Mouse (Mus musculus) kidney, postnatal 0 days (tissue): ENCODE results near the gene Txndc16. TPM values are rescaled to one million over a fixed set of nuclear protein-coding genes. Genes with fewer than 3 reads are reported as not detected.

Source experiments
- ATAC-seq: fragments of 200-750 bp; cut with Nextera tagmentation; replicated peaks from 2 replicates; pipeline ENCODE4 v1.8.0; 2017; ENCODE audit warnings: low read depth, moderate number of reproducible peaks, moderate TSS enrichment, moderate library complexity; ENCODE audit not compliant: low FRiP score
- DNase-seq: peaks from one replicate; pipeline ENCODE4 v3.0.0-alpha.2; 2016; ENCODE audit warnings: low spot score
- H3K27ac ChIP-seq: fragments of 300-500 bp; sonication (generic); 2 replicates; pipeline ENCODE4 v1.5.1; 2014; ENCODE audit warnings: mild to moderate bottlenecking
- H3K27me3 ChIP-seq: fragments of 300-500 bp; sonication (generic); 2 replicates; pipeline ENCODE4 v1.6.1; 2014; ENCODE audit warnings: low read length, mixed read lengths; ENCODE audit not compliant: insufficient read depth
- H3K36me3 ChIP-seq: fragments of 300-500 bp; sonication (generic); 2 replicates; pipeline ENCODE4 v1.6.1; 2014; ENCODE audit warnings: low read length, mixed read lengths; ENCODE audit not compliant: insufficient read depth
- H3K4me1 ChIP-seq: fragments of 300-500 bp; sonication (generic); replicated peaks from 2 replicates; pipeline ENCODE4 v1.6.1; 2014; ENCODE audit warnings: antibody characterized with exemption, low read length, mixed read lengths; ENCODE audit not compliant: insufficient read depth
- H3K4me2 ChIP-seq: fragments of 300-500 bp; sonication (generic); 2 replicates; pipeline ENCODE4 v1.6.1; 2014; ENCODE audit warnings: mild to moderate bottlenecking, low read length, moderate library complexity, mixed read lengths
- H3K4me3 ChIP-seq: fragments of 300-500 bp; sonication (generic); replicated peaks from 2 replicates; pipeline ENCODE4 v1.5.1; 2014; ENCODE audit warnings: low read depth, low read length
- H3K9ac ChIP-seq: fragments of 300-500 bp; sonication (generic); 2 replicates; pipeline ENCODE4 v1.6.1; 2014; ENCODE audit warnings: low read depth, low read length
- H3K9me3 ChIP-seq: fragments of 300-500 bp; sonication (generic); replicated peaks from 2 replicates; pipeline ENCODE4 v1.6.1; 2016; ENCODE audit warnings: low read length, inconsistent platforms, mixed read lengths
- CTCF ChIP-seq: IDR thresholded peaks from 2 replicates; pipeline ENCODE4 v1.5.1; 2016; ENCODE audit warnings: antibody characterized with exemption, low read depth, mild to moderate bottlenecking, moderate library complexity
- WGBS: fragments of 180-500 bp; shearing (Covaris S2); extraction: QIAGEN DNeasy Blood & Tissue Kit; methylation state at CpG from one replicate; pipeline ENCODE4 v1.1.7; 2014; 5-methylcytosine and 5-hydroxymethylcytosine counted together
- polyA plus RNA-seq: library from polyadenylated mRNA; unstranded; fragments of >200 nt; fragmentation: Nextera tagmentation; extraction: Ambion mirVana; gene quantifications from 2 replicates; pipeline ENCODE4 v1.2.1, GENCODE M21; 2015

Gene Txndc16
- polyA plus RNA-seq, 1 experiment from 2014 or later = 13.5 TPM

- DNase-seq (no peak), ATAC-seq (no peak)
- H3K4me3 ChIP-seq = no peak overlapping the region
- no peaks in the 10 kb centered on the region for H3K36me3 ChIP-seq
- no peak overlapping the region for H3K27ac ChIP-seq
- H3K9ac ChIP-seq = no peak overlapping the region
- WGBS = 72% methylated on average over 2 of the region's 2 CpGs
- H3K4me2 ChIP-seq = no peak overlapping the region
- TF ChIP-seq CTCF = no peak
- H3K4me1 ChIP-seq = no peaks in the 10 kb centered on the region
- H3K27me3 ChIP-seq = no peaks in the 10 kb centered on the region
- H3K9me3 ChIP-seq = no peaks in the 10 kb centered on the region
These were observed 29.1 kb downstream of the Txndc16 start for GRCm38 (mm10) chr14:45190999-45191398.

GRCm38 (mm10) chr14:45181611-45182010, 38.5 kb downstream of the Txndc16 start:
- Histone ChIP-seq H3K9ac (no peak overlapping the region), H3K27ac (no peak overlapping the region), H3K27me3 (no peaks in the 10 kb centered on the region), H3K9me3 (no peaks in the 10 kb centered on the region), H3K4me2 (no peak overlapping the region), H3K36me3 (no peaks in the 10 kb centered on the region), H3K4me1 (no peaks in the 10 kb centered on the region), H3K4me3 (no peak overlapping the region)
- no peak for DNase-seq
- TF ChIP-seq CTCF = no peak
- no peak for ATAC-seq
- 68% methylated on average over 4 of the region's 4 CpGs for WGBS

DNA sequence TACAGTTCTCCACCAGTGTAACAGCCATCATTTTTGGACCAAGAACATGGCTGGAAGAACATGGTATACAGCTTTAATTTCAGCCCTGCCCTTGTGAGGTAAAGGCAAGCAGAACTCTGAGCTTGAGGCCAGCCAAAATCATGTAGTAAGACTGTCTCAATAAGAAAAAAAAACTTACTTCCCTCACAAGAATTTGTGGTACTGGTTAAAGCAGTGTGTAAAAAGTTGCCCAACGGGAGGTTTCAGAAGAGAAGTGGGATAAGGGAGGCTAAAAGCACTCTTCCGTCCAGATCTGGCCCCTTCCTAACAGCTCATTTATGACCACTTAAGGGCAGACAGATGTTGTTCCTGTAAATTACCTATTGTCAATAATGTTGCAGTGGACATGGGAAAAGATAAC, 40.5 kb downstream of the Txndc16 start:
- H3K4me1 ChIP-seq = no peaks in the 10 kb centered on the region
- ATAC-seq = no peak
- no peaks in the 10 kb centered on the region for H3K36me3 ChIP-seq
- no peaks in the 10 kb centered on the region for H3K27me3 ChIP-seq
- H3K9me3 ChIP-seq = no peaks in the 10 kb centered on the region
- no peak overlapping the region for H3K27ac ChIP-seq
- H3K4me2 ChIP-seq = no peak overlapping the region
- 78% methylated on average over 2 of the region's 2 CpGs for WGBS
- H3K4me3 ChIP-seq = no peak overlapping the region
- DNase-seq = no peak
- no peak overlapping the region for H3K9ac ChIP-seq
- no peak for TF ChIP-seq CTCF

- Histone ChIP-seq H3K9ac (no peak overlapping the region), H3K27ac (no peak overlapping the region), H3K4me3 (no peak overlapping the region), H3K27me3 (no peaks in the 10 kb centered on the region), H3K36me3 (no peaks in the 10 kb centered on the region), H3K4me1 (no peaks in the 10 kb centered on the region), H3K9me3 (no peaks in the 10 kb centered on the region), H3K4me2 (no peak overlapping the region)
- ATAC-seq (no peak), DNase-seq (no peak)
- no peak for TF ChIP-seq CTCF
- WGBS = 49% methylated on average over 2 of the region's 2 CpGs
These were observed 40.9 kb downstream of the Txndc16 start for GRCm38 (mm10) chr14:45179186-45179585.

- H3K27me3 ChIP-seq = no peaks in the 10 kb centered on the region
- ATAC-seq (no peak), DNase-seq (no peak)
- no peaks in the 10 kb centered on the region for H3K4me1 ChIP-seq
- H3K4me2 ChIP-seq = no peak overlapping the region
- no peak for TF ChIP-seq CTCF
- 77% methylated on average over 14 of the region's 14 CpGs for WGBS
- no peaks in the 10 kb centered on the region for H3K9me3 ChIP-seq
- no peak overlapping the region for H3K27ac ChIP-seq
- no peak overlapping the region for H3K9ac ChIP-seq
- no peaks in the 10 kb centered on the region for H3K36me3 ChIP-seq
- H3K4me3 ChIP-seq = no peak overlapping the region
These were observed 45.0 kb downstream of the Txndc16 start for GRCm38 (mm10) chr14:45175012-45175740.

- WGBS = 94% methylated on average over 5 of the region's 5 CpGs
- Histone ChIP-seq H3K27me3 (no peaks in the 10 kb centered on the region), H3K9me3 (no peaks in the 10 kb centered on the region), H3K4me2 (no peak overlapping the region), H3K4me3 (no peak overlapping the region), H3K27ac (no peak overlapping the region), H3K36me3 (no peaks in the 10 kb centered on the region), H3K9ac (no peak overlapping the region), H3K4me1 (no peaks in the 10 kb centered on the region)
- DNase-seq = no peak
- TF ChIP-seq CTCF = no peak
- no peak for ATAC-seq
These were observed 47.9 kb downstream of the Txndc16 start for GRCm38 (mm10) chr14:45172260-45172659.

- Histone ChIP-seq H3K9me3 (no peaks in the 10 kb centered on the region), H3K4me2 (no peak overlapping the region), H3K27me3 (no peaks in the 10 kb centered on the region), H3K27ac (no peak overlapping the region), H3K9ac (no peak overlapping the region), H3K4me3 (no peak overlapping the region), H3K4me1 (no peaks in the 10 kb centered on the region), H3K36me3 (no peaks in the 10 kb centered on the region)
- 88% methylated on average over 8 of the region's 8 CpGs for WGBS
- no peak for DNase-seq
- no peak for ATAC-seq
- peak; percentile 41 for TF ChIP-seq CTCF
These were observed 52.8 kb downstream of the Txndc16 start for GRCm38 (mm10) chr14:45167366-45167765.
